Mouse (Mus musculus): ENCODE results near the gene Slc45a2.
"Not testable (repeated sequence)": the region's sequence is repeated elsewhere in the genome, so short reads cannot be mapped to it uniquely, and the experiment has no call there.

Slc45a2 gene

DNA sequence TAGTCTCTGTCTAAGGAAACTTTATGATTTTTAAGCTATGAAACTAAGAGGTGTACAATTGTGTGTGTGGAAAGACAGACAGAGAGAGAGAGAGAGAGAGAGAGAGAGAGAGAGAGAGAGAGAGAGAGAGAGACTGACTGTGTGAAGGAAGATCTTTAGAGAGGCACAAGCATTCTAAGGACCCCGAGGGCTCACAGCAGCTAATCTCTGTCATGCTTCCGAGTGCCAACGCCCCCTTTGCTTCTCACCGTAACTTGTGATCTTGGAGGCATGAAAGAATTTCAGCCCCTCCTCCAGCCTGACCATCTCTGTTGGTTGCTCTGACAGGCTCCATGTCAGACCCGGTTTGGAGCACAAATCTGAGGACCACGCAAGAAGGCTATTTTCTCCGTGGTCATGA is at the start of gene Slc45a2:
Gene Slc45a2 (plus strand): TSS at position 301 of the 400 bp plus-strand sequence.
- DNase-seq (ENCODE audit: low read depth in 2 of 2, low spot score in 2 of 2) = no peak

DNA sequence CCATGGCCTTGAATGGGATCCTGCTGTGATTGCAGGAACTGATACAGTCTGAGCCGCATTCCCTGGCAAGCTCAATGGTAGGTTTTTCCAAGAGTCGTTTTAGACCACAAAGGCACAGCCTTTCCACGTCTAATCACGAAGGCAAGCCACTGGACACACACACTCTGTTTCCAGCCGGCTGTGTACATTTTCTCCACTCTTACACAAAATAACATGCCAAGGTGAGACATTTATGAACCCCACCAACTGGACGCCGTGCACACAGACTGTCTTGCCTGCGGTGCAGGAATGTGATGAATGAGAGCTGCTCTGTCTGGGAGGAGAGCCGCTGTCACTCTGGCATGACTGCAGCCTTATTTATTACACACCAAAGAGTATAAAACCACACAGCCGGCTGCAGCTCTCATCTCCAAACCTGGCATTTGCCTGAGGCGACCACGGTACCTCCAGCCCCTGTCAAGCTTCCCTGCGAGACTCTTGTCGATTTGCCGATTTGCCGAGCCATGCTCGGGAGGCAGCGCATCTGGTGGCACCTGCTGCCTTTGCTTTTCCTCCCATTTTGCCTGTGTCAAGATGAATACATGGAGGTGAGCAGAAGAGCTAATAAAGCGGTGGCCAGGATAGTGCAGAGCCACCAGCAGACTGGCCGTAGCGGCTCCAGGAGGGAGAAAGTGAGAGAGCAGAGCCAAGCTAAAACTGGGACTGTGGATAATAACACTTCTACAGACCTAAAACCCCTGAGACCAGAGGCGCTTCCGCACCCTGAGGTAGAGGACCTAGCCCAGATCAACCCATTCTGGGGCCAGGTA is 48.4 kb upstream of the Slc45a2 start, which contains the start of gene C1qtnf3:
Gene C1qtnf3 (plus strand): TSS at position 382 of the 809 bp plus-strand sequence.
- DNase-seq (ENCODE audit: low read depth in 2 of 2, low spot score in 2 of 2) = no peak

DNA sequence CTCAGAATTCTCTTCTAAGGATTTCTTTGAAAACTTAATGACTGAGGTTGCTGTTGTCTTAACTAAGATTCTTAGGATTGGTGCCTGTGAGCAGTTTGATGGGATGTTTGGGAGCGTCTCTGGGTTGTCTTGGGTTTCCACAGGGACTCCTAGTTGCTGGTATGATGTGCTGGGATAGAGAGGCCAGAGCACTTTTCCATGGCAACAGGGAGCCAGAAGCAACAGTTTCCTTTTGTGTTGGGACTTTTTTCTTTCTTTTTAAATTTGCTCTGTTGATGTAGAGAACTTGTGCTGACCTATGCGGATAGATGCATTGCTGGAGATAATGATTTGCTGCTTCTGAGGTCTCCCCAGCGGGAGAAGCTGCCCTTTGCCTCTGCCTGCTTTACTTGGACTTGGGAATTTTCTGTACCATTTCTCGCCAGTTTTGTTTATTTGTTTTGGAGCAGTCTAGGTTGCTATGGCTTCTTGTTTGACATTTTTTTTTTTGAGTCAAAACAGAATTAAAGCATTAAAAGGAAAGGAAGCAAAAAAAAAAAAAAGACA is 47.7 kb upstream of the Slc45a2 start:
- no peak for DNase-seq (ENCODE audit: low read depth in 2 of 2, low spot score in 2 of 2)

DNA sequence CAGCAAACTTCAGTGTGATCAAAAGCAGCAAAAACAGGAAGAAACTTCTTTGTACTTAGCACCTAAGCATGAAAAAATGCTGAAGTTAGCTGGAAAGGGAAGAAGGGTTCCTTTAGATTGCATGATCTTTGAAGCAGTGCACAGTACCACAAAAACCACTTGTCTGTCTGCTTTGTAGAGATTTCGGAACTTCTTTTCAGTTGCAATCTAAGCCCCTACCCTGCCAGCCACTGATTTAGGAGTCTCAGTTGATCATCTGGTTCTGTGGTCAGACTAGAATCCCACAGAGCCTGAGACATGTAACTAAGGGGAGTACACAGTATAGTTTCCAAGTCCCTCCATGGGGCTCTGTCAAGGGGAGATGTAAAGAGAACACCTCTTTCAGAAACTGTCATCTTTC is 47.1 kb upstream of the Slc45a2 start:
- DNase-seq (ENCODE audit: low read depth in 2 of 2, low spot score in 2 of 2) = no peak

DNA sequence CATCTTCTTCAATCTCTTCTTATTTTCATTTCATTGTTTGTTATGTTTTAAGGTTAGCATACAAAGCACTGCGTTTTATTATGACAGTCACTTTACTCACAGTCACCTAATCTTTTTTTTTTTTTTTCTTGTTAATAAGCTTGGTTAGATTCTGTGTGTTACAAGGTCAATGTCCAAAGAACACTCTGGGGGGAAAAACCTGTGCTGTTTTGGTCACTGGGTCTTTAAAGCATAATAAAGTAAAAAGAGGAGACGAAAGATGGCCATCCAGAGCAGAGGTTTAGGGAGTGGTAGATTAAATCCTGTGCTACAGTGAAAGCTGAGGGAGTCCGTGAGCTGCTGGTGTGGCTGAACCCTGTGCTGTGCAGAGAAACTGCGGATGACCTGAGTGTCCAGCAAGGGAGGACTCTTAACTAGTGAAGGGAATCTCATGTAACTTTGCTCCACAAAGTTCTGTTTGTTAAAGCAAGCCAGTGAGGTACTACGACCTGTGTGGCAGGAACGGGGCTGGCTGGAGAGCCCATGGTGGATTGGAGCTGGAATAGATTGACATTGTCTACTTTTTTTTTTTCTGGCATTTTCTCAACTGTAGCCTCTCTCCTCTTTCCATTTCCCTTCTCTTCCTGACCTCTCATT is 46.0 kb upstream of the Slc45a2 start:
- DNase-seq (ENCODE audit: low read depth in 2 of 2, low spot score in 2 of 2) = no peak

DNA sequence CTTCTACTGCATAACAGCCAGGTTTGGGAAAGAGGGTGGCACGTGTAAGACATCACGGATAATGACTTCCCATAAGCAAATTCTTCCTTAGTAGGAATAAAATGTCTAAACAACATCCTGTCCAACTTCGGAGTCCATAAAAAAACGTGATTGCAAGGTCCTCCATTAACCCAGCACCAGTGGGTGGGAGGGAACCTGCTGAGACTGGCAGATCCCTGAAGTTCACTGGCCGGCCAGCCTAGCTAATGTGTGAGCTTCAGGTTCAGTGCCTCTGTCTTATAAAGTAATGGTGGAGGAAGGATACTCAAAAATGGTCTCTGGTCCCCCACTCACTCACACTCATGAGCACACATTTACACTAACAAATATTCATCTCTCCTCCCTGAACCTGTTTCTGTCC is 45.4 kb upstream of the Slc45a2 start:
- DNase-seq (ENCODE audit: low read depth in 2 of 2, low spot score in 2 of 2) = no peak

DNA sequence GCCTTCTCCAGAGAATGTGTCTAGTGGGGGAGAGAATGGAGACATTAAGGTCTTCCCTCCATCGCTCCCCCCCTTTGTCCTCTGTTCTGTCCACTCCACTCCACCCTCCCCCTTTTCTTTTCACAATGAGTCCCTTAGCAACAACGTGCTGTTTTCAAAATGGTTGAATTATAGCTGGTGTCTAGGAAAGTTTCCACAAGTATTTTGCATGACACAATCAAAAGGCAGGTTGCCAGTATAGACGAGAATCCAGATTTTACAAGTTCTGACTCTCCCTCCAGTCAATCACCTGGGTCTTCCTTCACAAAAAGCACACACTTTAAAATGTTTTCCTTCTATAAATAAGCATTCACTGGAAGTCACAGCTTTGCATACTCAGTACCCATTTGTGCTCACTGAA is 43.8 kb upstream of the Slc45a2 start:
- DNase-seq (ENCODE audit: low read depth in 2 of 2, low spot score in 2 of 2) = no peak

DNA sequence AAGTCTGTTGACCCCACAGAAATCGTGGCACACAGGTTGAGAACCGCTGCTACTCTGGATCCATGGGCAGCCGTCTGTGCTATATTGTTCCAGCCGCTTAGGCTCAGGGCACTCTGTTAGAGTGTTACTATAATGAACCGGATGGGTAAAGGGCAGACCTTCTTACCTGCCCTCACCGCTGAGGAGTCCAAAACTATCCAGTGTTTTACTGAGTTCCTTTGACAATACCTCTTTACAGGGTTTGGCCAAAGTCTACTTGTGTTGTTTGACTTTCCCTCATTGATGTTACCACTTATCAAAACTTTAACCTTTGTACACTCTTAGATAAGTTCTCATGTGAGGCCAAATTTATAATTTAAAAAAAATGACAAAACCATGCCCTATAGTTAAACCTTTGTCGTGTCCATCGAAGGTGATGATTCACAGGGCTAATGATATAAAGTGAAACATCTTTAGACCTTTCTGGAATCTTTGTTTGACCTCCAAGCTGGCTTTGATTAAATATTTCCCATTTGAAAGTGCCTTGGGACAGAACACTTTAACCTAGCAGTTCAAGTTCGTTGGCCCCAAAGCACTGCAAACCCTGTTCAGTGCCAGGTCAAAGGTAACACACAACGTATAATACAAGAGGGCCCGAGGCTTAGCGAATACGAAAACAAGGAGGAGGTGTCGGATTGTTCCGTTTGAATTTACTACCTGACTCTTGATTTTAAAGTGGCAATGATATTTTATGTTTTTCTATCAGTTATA is 41.1 kb upstream of the Slc45a2 start:
- no peak for DNase-seq (ENCODE audit: low read depth in 2 of 2, low spot score in 2 of 2)

DNA sequence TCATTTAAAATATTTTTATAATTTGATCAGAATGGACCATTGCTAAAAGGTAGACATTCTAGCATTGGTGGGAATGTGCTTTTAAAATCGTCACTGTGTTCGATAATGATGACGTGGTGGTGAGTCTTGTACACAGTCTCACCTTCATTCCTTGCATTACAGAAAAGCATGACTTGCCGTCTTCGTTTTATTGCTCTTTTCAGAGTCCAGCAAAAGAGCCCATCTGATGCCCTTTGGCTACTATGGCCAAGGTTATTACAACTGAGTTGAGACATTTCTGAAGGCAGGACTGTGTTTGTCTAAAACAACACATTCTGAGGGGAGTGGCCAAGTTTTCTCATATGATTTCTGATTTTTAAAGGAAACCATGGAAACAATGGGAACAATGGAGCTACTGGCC is 40.3 kb upstream of the Slc45a2 start:
- DNase-seq (ENCODE audit: low read depth in 2 of 2, low spot score in 2 of 2) = no peak

DNA sequence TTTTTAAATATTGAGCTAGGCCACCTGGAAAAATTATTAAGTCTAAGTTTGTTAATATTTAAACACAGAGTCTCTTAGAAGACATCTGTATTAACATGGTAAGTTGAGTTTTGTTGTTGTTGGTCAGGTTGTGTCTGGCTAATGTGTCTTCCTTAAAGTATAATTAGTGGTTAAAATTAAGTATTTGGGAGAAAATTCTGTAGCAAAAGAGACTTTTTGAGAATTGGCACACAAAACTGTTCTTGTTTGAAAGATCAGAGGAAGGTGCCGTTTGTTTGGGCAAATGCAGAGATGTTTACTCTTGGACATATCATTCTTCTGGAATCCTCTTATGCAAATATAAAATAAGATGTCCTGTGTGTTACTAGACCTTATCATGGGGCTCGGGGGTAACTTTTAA is 37.9 kb upstream of the Slc45a2 start:
- no peak for DNase-seq (ENCODE audit: low read depth in 2 of 2, low spot score in 2 of 2)

DNA sequence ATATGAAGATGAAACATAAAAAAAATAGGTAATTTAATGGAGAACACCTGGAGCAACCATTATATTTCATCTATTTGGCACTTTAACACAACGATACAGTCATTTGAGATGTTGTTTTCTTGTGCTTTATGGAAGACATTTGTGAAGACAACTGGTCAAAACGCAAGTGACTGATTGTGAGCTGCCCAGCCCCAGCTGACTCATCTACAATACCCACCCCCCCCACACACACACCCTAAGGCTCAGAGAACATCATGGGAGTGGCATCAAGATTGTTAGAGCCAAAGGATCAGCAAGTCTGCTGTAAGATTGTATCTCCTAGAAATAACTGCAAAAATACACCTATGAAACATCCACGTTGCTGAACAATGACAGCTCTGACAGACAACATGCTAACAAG is 31.1 kb upstream of the Slc45a2 start:
- no peak for DNase-seq (ENCODE audit: low read depth in 2 of 2, low spot score in 2 of 2)

DNA sequence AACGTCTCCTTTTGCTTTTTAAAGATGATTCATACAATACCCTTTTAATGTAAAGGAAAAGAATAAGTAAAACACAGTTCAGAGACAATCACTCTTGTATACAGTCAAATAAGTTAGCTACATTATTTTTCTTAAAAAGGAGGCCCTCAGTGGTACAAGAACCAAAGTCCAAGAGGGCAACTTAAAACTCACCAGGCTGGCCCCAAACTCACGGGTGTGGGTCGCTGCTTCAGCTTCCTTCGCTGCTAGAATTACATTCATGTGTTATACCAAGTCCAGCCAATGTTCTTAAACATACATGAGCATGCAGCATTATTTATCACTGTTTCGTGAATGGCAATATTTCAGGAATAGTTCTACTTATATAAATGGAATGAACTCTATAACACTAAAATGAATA is 29.7 kb upstream of the Slc45a2 start:
- no peak for DNase-seq (ENCODE audit: low read depth in 2 of 2, low spot score in 2 of 2)

DNA sequence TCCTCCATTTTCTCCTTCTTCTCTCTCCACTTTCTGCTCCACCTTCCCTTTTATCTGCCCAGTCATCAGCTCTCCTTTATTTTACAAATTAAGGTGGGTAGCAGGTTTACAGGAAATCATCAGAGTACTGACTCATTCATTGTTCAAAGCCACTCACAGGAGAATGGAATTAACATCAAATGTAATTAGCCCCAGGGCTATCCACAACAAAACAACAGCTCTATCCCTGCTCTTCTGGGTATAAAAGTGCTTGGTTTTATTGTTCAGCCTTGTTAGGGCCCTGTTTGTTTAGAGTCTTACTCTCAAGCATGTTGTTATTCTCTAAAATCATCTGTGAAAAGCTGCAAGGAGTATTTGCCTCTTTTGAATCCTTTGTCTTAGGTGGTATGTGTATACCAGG is 23.4 kb upstream of the Slc45a2 start:
- DNase-seq (ENCODE audit: low read depth in 2 of 2, low spot score in 2 of 2) = no peak

DNA sequence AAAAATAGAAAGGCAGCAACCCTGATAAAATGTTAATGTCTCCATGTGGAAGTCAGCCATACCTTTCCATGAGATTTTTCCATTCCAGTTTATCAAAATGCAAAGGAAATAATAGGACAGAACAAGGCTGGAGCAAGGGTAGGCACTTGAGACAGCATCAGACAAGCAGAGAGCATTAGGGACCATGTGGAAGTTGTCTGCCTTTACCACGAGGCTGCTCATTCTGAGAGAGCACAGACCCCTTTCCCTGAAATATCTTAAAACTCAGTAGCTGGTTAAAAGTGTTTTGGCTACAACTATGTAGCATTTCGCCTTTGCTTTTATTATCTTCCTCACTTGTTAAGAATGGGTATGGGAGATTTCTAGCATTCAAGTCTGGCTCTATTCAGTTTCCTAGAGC is 19.8 kb upstream of the Slc45a2 start:
- DNase-seq (ENCODE audit: low read depth in 2 of 2, low spot score in 2 of 2) = no peak

DNA sequence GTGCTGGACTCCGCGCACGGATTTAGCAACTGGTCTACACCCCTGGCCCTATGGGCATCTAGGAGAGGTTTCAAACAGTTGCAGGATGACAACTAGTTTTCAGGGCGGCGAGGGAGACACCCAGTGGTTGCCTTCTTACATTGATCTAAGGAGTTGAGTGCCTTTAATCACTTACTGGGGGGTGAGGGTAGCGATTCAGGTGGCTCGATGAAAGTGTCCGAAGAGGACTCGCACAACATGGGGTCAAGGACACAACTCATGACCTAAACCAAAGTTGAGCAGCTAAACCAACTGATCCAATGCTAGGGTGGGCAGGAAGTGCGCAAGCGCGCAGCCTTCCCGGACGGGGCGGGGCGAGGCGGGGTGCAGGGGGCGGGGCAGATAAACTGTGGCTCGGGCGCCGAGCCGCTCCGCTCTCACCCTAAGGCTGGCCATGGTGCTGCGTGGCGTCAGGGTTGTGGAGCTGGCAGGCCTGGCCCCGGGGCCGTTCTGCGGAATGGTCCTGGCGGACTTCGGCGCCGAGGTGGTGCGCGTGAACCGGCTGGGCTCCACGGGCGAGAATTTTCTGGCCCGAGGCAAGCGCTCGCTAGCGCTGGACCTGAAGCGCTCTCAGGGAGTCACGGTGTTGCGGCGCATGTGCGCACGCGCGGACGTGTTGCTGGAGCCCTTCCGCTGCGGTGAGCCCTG is 19.0 kb upstream of the Slc45a2 start, which contains the start of gene Amacr:
Gene Amacr (plus strand): TSS at position 380 of the 687 bp plus-strand sequence.
- peak; percentile 64 to 75 for DNase-seq (ENCODE audit: low read depth in 2 of 2, low spot score in 2 of 2)

DNA sequence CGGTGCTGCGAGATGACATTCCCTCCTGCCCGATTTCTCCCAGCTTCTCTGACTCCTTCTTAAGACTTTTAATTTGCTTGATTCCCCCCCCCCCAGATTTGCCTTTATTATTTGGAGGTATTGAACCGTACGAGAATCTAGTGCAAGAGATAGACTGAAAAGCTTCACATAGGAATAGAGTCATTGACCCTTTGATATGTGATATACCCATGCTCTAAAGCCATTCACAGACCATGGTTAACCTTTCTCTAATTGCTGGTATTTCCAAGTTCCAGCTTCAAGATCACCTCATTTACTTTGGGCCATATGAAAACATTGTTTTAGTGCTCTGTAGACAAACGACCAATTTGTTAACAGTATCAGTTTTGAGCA is 18.5 kb upstream of the Slc45a2 start:
- DNase-seq (ENCODE audit: low read depth in 2 of 2, low spot score in 2 of 2) = no peak

DNA sequence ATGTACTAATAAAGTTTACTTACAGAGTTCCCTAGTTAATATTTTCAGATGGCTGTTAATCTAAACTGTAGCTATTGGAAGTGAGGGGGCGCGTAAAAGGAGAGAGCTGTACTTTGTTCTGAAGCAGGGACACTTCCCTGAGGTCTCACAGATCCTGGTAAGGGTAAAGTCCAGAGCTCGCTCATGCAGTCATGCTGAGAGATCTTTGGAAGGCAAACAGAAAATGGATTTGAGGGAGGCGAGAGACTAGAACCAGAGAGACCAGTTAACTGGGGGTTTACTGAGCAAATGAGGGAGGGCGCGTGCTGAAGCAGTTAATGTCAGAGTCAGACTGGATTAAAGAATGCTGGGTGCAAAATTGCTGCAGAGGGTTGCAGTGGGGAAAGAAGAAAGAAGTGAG is 14.8 kb upstream of the Slc45a2 start:
- DNase-seq (ENCODE audit: low read depth in 2 of 2, low spot score in 2 of 2) = no peak

DNA sequence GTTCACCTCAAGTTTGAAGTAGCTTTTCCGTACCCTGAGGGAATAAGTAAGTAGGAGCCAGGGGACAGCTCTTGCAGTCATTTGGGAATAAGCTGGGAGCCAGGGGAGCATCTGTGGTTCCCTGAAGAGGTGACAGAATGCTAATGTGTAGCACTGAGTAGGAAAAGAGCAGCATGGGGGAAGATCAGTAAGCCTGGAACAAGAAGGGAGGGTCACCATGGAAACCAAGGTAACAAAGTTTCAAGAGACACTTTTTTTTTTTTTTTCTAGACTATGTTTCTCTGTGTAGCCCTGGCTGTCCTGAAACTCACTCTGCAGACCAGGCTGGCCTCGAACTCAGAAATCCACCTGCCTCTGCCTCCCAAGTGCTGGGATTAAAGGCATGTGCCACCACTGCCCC is 14.0 kb upstream of the Slc45a2 start:
- not testable (repeated sequence) for DNase-seq (ENCODE audit: low read depth in 2 of 2, low spot score in 2 of 2)

DNA sequence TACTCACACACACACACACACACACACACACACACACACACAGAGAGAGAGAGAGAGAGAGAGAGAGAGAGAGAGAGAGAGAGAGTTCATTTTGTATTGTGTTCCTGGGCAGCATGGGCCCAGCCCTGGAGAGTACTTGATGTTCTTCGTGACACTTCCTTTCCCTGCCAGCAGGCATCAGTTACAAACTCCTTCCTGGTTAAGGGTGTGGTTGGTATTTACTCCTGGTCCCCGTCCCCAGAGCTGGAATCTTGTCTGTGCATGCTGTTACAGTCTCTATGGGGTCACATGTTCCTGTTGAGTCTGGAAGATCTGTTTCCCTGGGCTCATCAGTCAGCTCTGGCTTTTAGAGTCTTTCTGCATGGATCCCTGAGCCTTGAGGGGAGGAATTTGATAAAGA is 10.1 kb upstream of the Slc45a2 start:
- no peak for DNase-seq (ENCODE audit: low read depth in 2 of 2, low spot score in 2 of 2)

DNA sequence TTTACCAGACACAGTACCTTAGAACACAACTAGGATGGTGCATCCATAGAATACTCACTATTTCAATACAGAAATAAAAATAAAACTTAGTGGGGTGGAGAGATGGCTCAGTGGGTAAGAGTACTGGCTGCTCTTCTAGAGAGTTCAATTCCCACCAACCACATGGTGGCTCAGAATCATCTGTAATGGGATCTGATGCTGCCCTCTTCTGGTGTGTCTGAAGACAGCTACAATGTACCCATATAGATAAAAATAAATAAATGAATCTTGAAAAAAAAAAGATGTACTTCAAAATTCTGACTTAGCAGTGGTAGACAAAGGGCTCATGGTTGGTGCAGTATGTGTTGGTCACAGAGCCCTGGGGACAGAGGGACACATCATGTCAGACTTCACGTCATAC is 9.0 kb upstream of the Slc45a2 start:
- DNase-seq (ENCODE audit: low read depth in 2 of 2, low spot score in 2 of 2) = no peak

DNA sequence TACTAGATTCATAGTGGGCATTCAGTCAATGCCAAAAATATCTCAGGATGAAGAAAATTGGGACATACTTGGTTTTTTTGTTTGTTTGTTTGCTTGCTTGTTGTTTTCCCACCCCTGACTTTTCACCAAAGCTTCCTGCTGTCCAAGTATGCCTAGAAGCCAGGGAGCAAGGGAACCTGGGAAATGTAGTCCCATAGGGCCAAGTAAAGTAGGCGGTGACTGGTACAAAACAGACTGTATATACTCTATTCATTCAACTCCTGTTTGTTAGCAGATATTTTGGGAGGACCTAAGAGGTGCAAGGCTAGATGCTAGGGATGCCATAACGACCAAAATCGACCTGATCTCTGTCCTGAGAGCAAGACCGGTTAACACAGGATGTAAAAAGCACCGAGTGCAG is 689 bp upstream of the Slc45a2 start:
- no peak for DNase-seq (ENCODE audit: low read depth in 2 of 2, low spot score in 2 of 2)
